Mouse (Mus musculus) retina, postnatal 7 days (tissue): ENCODE measurements around the gene Mertk.

Source experiments
- DNase-seq: peaks from one replicate; pipeline ENCODE4 v3.0.0-alpha.2; 2012; ENCODE audit warnings: low read depth, low spot score

The Mertk gene

GRCm38 (mm10) chr2:128818956-128819643 is 120.3 kb downstream of the Mertk start:
- DNase-seq, result no peak

- no peak for DNase-seq
Measured at GRCm38 (mm10) chr2:128820631-128821030, 121.9 kb downstream of the Mertk start.

DNA sequence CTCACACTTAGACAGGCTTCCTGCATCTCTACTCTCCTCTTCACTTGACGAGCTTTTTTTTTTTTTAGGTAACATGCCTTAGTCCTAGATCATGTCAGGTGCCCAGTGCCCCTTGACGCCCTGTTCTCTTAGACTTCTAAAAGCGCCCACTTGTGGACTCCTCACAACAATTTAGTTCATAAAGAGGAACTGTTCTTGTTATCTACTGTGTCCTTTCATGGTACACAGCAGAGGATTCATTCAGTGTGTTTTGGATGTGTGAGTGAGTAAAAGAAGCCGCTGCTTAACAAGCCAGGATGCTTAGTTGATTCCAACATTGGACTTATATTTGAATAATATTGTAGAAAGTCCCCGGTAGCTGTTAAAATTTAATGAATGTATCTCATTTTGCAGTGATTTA is 125.1 kb downstream of the Mertk start:
- no peak for DNase-seq

- no peak for DNase-seq
Measured at GRCm38 (mm10) chr2:128827787-128828186, 129.0 kb downstream of the Mertk start.

GRCm38 (mm10) chr2:128832611-128833010 is 133.9 kb downstream of the Mertk start:
- DNase-seq, result no peak

- DNase-seq, result no peak
Measured at GRCm38 (mm10) chr2:128833035-128833434, 134.3 kb downstream of the Mertk start.

GRCm38 (mm10) chr2:128833435-128833834 is 134.7 kb downstream of the Mertk start:
- no peak for DNase-seq

DNA sequence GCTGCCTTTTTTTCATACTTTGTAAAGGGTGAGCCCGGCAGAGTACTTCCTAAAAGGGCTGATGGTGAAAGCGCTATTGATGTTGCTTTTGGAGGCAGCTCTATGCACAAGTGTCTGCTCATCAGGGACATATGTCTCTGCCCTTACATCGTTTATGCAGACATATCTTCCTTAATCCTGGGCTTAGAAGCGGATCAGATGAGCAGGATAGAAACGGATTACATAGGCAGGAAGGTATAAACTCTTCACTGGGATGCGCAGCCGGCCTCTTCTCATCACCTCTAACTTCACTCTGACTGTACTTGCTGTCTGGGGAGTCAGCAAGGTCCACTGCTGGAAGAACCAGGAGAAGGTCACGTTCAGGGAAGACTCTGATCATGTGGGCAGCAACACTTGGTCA is 138.8 kb downstream of the Mertk start:
- peak; percentile 51 for DNase-seq

DNA sequence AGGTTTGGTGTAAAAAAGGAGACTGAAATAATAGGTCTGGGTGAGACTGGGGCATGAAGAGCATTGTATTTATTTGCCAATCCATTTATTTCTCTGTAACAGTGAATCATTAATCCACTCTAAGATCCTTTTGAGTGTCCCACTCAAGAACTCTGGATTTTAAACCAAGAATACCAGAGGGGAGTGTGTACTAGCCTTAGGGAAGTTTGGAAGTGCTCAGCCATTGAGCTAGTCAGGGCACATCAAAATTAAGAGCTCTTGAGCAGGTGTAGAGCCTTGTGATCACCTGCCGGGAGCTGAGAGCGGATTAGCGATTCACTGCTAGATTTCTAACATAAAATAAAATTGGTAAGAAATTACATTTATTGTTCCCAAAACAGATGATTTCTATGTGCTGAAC is 139.9 kb downstream of the Mertk start:
- DNase-seq, result no peak

DNA sequence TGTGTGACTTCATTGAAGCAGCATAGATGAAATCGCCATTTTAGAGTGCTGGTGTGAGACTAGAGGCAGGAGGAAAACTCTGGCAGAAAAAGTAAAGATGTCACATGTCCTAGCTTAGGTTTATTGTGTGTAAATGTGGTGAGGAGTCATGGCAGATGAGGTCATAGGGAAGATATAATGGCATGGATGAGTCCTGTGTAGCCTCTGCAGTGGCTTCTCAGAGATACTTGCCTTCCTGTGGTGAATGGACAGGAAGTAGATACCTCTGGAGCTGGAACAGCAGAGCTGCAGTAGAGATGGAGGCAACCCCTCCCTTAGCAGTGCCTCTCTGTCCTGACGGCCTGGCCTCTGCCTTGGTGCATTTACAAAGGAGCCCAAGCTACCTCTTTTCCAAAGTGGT is 140.7 kb downstream of the Mertk start:
- no peak for DNase-seq

GRCm38 (mm10) chr2:128842437-128842836 is 143.7 kb downstream of the Mertk start:
- DNase-seq, result no peak

DNA sequence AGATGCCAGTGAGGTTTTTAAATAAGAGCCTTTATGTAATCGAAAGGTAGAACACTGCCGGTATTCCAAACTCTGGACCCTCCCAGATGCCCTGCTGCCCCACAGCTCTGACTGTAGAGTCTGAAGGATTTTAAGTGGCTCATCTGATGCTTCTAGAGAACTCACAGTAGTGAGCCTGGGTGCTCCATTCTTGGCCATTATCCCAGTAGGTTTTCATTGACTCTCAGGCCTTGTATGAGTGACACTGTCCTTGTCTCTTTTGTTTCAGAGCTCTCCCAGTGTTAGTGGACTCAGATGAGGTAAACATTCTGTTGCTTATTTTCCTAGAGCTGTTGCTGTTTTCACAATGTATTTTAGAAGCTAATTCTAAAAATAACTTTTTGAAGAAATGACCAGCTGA is 151.3 kb downstream of the Mertk start:
- no peak for DNase-seq
